Mouse (Mus musculus) liver, embryonic 15.5 days (tissue): ENCODE measurements around the gene Susd6. TPM values are rescaled to one million over a fixed set of nuclear protein-coding genes. Genes with fewer than 3 reads are reported as not detected.
A peak's percentile ranks its signal among the peaks of the same experiment; 100 is the strongest.

Experiments used
- ATAC-seq: fragments of 200-750 bp; cut with Nextera tagmentation; 2 replicates; pipeline ENCODE4 v1.8.0; 2017; ENCODE audit warnings: moderate number of reproducible peaks, mild to moderate bottlenecking, moderate library complexity; ENCODE audit not compliant: insufficient read depth
- H3K27ac ChIP-seq: fragments of 300-500 bp; sonication (generic); replicated peaks from 2 replicates; pipeline ENCODE4 v1.5.1; 2015; ENCODE audit warnings: mild to moderate bottlenecking, inconsistent platforms
- H3K27me3 ChIP-seq: fragments of 300-500 bp; sonication (generic); 2 replicates; pipeline ENCODE4 v1.6.1; 2015; ENCODE audit warnings: mild to moderate bottlenecking, inconsistent platforms
- H3K36me3 ChIP-seq: fragments of 300-500 bp; sonication (generic); replicated peaks from 2 replicates; pipeline ENCODE4 v1.6.1; 2015; ENCODE audit warnings: moderate library complexity, mild to moderate bottlenecking, inconsistent platforms
- H3K4me1 ChIP-seq: fragments of 300-500 bp; sonication (generic); replicated peaks from 2 replicates; pipeline ENCODE4 v1.6.1; 2015; ENCODE audit warnings: inconsistent platforms
- H3K4me2 ChIP-seq: fragments of 300-500 bp; sonication (generic); 2 replicates; pipeline ENCODE4 v1.6.1; 2015; ENCODE audit warnings: moderate library complexity, mild to moderate bottlenecking, inconsistent platforms
- H3K4me3 ChIP-seq: fragments of 300-500 bp; sonication (generic); replicated peaks from 2 replicates; pipeline ENCODE4 v1.5.1; 2015; ENCODE audit warnings: mild to moderate bottlenecking, inconsistent platforms
- H3K9ac ChIP-seq: fragments of 300-500 bp; sonication (generic); 2 replicates; pipeline ENCODE4 v1.6.1; 2015; ENCODE audit warnings: moderate library complexity, mild to moderate bottlenecking, inconsistent platforms
- H3K9me3 ChIP-seq: fragments of 300-500 bp; sonication (generic); replicated peaks from 2 replicates; pipeline ENCODE4 v1.6.1; 2016; ENCODE audit warnings: inconsistent platforms
- WGBS: fragments of 180-500 bp; shearing (Covaris S2); methylation state at CpG from one replicate; pipeline ENCODE4 v1.1.7; 2015; ENCODE audit warnings: mixed read lengths; ENCODE audit not compliant: insufficient replicate concordance; 5-methylcytosine and 5-hydroxymethylcytosine counted together
- polyA plus RNA-seq: library from polyadenylated mRNA; unstranded; fragments of >200 nt; fragmentation: Nextera tagmentation; extraction: Ambion mirVana; gene quantifications from 2 replicates; pipeline ENCODE4 v1.2.1, GENCODE M21; 2015

Gene Susd6
- polyA plus RNA-seq, 1 experiment from 2014 or later, result 13.7 TPM

GRCm38 (mm10) chr12:80826423-80826822, 36.1 kb downstream of the Susd6 start:
- Histone ChIP-seq H3K27ac (0 out of 2 replicates have a peak overlapping the region, but pooled peaks have one; percentile 10), H3K4me3 (no peak overlapping the region), H3K4me2 (no peak overlapping the region), H3K36me3 (peaks cover 24% of the 10 kb centered on the region; the same call in 1 of the 2 replicates), H3K4me1 (peaks cover 65% of the 10 kb centered on the region), H3K27me3 (no peaks in the 10 kb centered on the region), H3K9me3 (no peaks in the 10 kb centered on the region), H3K9ac (no peak overlapping the region)
- ATAC-seq, result no peak
- 77% methylated on average over 1 of the region's 1 CpGs for WGBS

- WGBS, result 56% methylated on average over 5 of the region's 5 CpGs
- Histone ChIP-seq H3K4me1 (peaks cover 64% of the 10 kb centered on the region), H3K4me3 (no peak overlapping the region), H3K36me3 (peaks cover 31% of the 10 kb centered on the region; the same call in 1 of the 2 replicates), H3K27me3 (no peaks in the 10 kb centered on the region), H3K27ac (0 out of 2 replicates have a peak overlapping the region, but pooled peaks have one; percentile 1), H3K9ac (no peak overlapping the region), H3K4me2 (no peak overlapping the region), H3K9me3 (no peaks in the 10 kb centered on the region)
- ATAC-seq, result no peak
These were observed 37.2 kb downstream of the Susd6 start for GRCm38 (mm10) chr12:80827464-80828015.

GRCm38 (mm10) chr12:80828020-80828419, 37.7 kb downstream of the Susd6 start:
- Histone ChIP-seq H3K4me2 (no peak overlapping the region), H3K27me3 (no peaks in the 10 kb centered on the region), H3K36me3 (peaks cover 31% of the 10 kb centered on the region; the same call in 1 of the 2 replicates), H3K4me1 (peaks cover 63% of the 10 kb centered on the region), H3K9ac (no peak overlapping the region), H3K9me3 (no peaks in the 10 kb centered on the region), H3K4me3 (no peak overlapping the region), H3K27ac (no peak overlapping the region)
- WGBS, result 80% methylated on average over 5 of the region's 5 CpGs
- no peak for ATAC-seq

- no peak overlapping the region for H3K4me3 ChIP-seq
- H3K4me2 ChIP-seq, result no peak overlapping the region
- H3K9me3 ChIP-seq, result no peaks in the 10 kb centered on the region
- WGBS, result 84% methylated on average over 2 of the region's 2 CpGs
- peaks cover 31% of the 10 kb centered on the region; the same call in 1 of the 2 replicates for H3K36me3 ChIP-seq
- H3K27me3 ChIP-seq, result no peaks in the 10 kb centered on the region
- H3K9ac ChIP-seq, result no peak overlapping the region
- H3K27ac ChIP-seq, result no peak overlapping the region
- ATAC-seq, result no peak
- H3K4me1 ChIP-seq, result peaks cover 65% of the 10 kb centered on the region
These were observed 38.6 kb downstream of the Susd6 start for GRCm38 (mm10) chr12:80828951-80829350.

GRCm38 (mm10) chr12:80830211-80830610, 39.9 kb downstream of the Susd6 start:
- WGBS, result 49% methylated on average over 2 of the region's 2 CpGs
- Histone ChIP-seq H3K27ac (no peak overlapping the region), H3K4me1 (peaks cover 71% of the 10 kb centered on the region)

GRCm38 (mm10) chr12:80830820-80831219, 40.5 kb downstream of the Susd6 start:
- no peaks in the 10 kb centered on the region for H3K9me3 ChIP-seq
- 17% methylated on average over 2 of the region's 2 CpGs for WGBS
- no peak overlapping the region for H3K4me3 ChIP-seq
- peaks cover 31% of the 10 kb centered on the region; the same call in 1 of the 2 replicates for H3K36me3 ChIP-seq
- peaks cover 72% of the 10 kb centered on the region for H3K4me1 ChIP-seq
- no peak for ATAC-seq
- H3K9ac ChIP-seq, result no peak overlapping the region
- H3K27ac ChIP-seq, result 0 out of 2 replicates have a peak overlapping the region, but pooled peaks have one; percentile 6
- no peak overlapping the region for H3K4me2 ChIP-seq
- no peaks in the 10 kb centered on the region for H3K27me3 ChIP-seq

More at GRCm38 (mm10) chr12:80830211-80830610, 39.9 kb downstream of the Susd6 start:
- no peaks in the 10 kb centered on the region for H3K27me3 ChIP-seq
- H3K9ac ChIP-seq, result no peak overlapping the region
- no peak overlapping the region for H3K4me3 ChIP-seq
- ATAC-seq, result no peak
- H3K4me2 ChIP-seq, result no peak overlapping the region
- H3K36me3 ChIP-seq, result peaks cover 31% of the 10 kb centered on the region; the same call in 1 of the 2 replicates
- no peaks in the 10 kb centered on the region for H3K9me3 ChIP-seq

GRCm38 (mm10) chr12:80832313-80832712, 42.0 kb downstream of the Susd6 start:
- H3K9ac ChIP-seq, result no peak overlapping the region
- H3K4me1 ChIP-seq, result peaks cover 62% of the 10 kb centered on the region
- H3K4me2 ChIP-seq, result no peak overlapping the region
- 68% methylated on average over 1 of the region's 1 CpGs for WGBS
- H3K27me3 ChIP-seq, result no peaks in the 10 kb centered on the region
- peaks cover 31% of the 10 kb centered on the region; the same call in 1 of the 2 replicates for H3K36me3 ChIP-seq
- no peak overlapping the region for H3K27ac ChIP-seq
- H3K9me3 ChIP-seq, result no peaks in the 10 kb centered on the region
- no peak for ATAC-seq
- H3K4me3 ChIP-seq, result no peak overlapping the region

GRCm38 (mm10) chr12:80833541-80833940, 43.2 kb downstream of the Susd6 start:
- peaks cover 26% of the 10 kb centered on the region; the same call in 1 of the 2 replicates for H3K36me3 ChIP-seq
- peaks cover 68% of the 10 kb centered on the region for H3K4me1 ChIP-seq
- no peak for ATAC-seq

GRCm38 (mm10) chr12:80834156-80834900, 44.0 kb downstream of the Susd6 start:
- H3K4me3 ChIP-seq, result no peak overlapping the region
- H3K27ac ChIP-seq, result no peak overlapping the region
- no peak overlapping the region for H3K9ac ChIP-seq
- WGBS, result 77% methylated on average over 3 of the region's 3 CpGs
- no peaks in the 10 kb centered on the region for H3K9me3 ChIP-seq
- peak; percentile 9; the same call in 1 of the 2 replicates for ATAC-seq
- peaks cover 66% of the 10 kb centered on the region for H3K4me1 ChIP-seq
- H3K4me2 ChIP-seq, result no peak overlapping the region
- no peaks in the 10 kb centered on the region for H3K27me3 ChIP-seq
- H3K36me3 ChIP-seq, result peaks cover 20% of the 10 kb centered on the region; the same call in 1 of the 2 replicates

More at GRCm38 (mm10) chr12:80833541-80833940, 43.2 kb downstream of the Susd6 start:
- 30% methylated on average over 2 of the region's 2 CpGs for WGBS
- Histone ChIP-seq H3K9me3 (no peaks in the 10 kb centered on the region), H3K27me3 (no peaks in the 10 kb centered on the region), H3K27ac (no peak overlapping the region), H3K4me3 (no peak overlapping the region), H3K9ac (no peak overlapping the region), H3K4me2 (no peak overlapping the region)

- Histone ChIP-seq H3K9ac (no peak overlapping the region), H3K27ac (no peak overlapping the region), H3K4me3 (no peak overlapping the region), H3K4me1 (peaks cover 65% of the 10 kb centered on the region), H3K36me3 (0 out of 2 replicates have a peak, but pooled peaks cover 16% of the 10 kb centered on the region), H3K9me3 (no peaks in the 10 kb centered on the region), H3K4me2 (no peak overlapping the region), H3K27me3 (no peaks in the 10 kb centered on the region)
- peak; percentile 11; the same call in 1 of the 2 replicates for ATAC-seq
- 42% methylated on average over 8 of the region's 8 CpGs for WGBS
These were observed 44.7 kb downstream of the Susd6 start for GRCm38 (mm10) chr12:80834901-80835570.

- Histone ChIP-seq H3K9me3 (no peaks in the 10 kb centered on the region), H3K4me1 (peaks cover 49% of the 10 kb centered on the region), H3K9ac (no peak overlapping the region), H3K36me3 (no peaks in the 10 kb centered on the region), H3K27me3 (no peaks in the 10 kb centered on the region), H3K27ac (no peak overlapping the region), H3K4me3 (no peak overlapping the region), H3K4me2 (no peak overlapping the region)
- ATAC-seq, result no peak
- 61% methylated on average over 3 of the region's 3 CpGs for WGBS
These were observed 47.3 kb downstream of the Susd6 start for GRCm38 (mm10) chr12:80837614-80838013.
